Mouse (Mus musculus): Measurements from ENCODE around the gene Lmnb2. TPM values are rescaled to one million over a fixed set of nuclear protein-coding genes. Genes with fewer than 3 reads are reported as not detected.

Gene Lmnb2
- polyA plus RNA-seq, 1 experiment from 2014 or later: 12.1 TPM

DNA sequence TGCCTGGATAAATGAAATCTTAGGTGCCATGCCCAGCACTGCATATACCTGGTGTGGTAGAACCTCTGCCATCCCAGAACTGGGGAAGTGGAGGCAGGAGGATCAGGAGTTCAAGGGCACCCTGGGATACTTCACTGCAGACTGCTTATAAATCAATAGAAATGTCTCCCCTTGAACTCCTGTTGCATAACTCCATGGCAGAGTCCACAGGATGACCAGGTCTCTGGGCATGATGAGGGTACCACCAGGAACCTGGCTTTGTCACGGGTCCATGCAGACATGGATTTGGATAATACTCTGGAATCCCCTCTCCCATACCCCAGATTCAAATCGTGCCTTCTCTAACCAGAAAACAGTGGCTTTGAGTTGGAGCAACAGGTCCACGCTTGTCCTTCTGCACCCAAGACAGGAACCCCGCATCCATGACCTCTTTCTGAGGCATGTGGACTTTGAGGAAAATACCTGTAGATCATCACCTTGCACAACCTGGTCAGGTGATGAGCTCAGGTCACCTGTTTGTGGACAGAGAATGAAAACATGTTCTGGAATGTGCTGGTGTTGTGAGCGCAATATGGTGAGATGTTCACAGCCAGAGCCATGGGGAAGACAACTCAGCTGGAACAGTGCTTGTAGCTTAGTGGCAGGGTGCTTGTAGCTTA is 41.1 kb upstream of the Lmnb2 start:
- Histone ChIP-seq H3K27me3 (ENCODE audit: control insufficient read depth, insufficient read depth, low read length) (no peaks in the 10 kb centered on the region), H3K4me2 (replicated peaks; ENCODE audit: low read depth, low read length) (no peak overlapping the region), H3K27ac (ENCODE audit: low read length) (no peak overlapping the region), H3K36me3 (ENCODE audit: control insufficient read depth, insufficient read depth, low read length) (no peaks in the 10 kb centered on the region), H3K4me1 (ENCODE audit: control insufficient read depth, insufficient read depth, low read length) (peaks cover 49% of the 10 kb centered on the region), H3K4me3 (ENCODE audit: low read depth, low read length) (no peak overlapping the region), H3K9ac (replicated peaks; ENCODE audit: low read depth, low read length) (no peak overlapping the region), H3K9me3 (ENCODE audit: control insufficient read depth, low read depth, low read length) (no peaks in the 10 kb centered on the region)
- WGBS: 90% methylated on average over 5 of the region's 5 CpGs
- no peak for ATAC-seq (ENCODE audit: insufficient number of reproducible peaks, insufficient read depth, low FRiP score, low read depth)

DNA sequence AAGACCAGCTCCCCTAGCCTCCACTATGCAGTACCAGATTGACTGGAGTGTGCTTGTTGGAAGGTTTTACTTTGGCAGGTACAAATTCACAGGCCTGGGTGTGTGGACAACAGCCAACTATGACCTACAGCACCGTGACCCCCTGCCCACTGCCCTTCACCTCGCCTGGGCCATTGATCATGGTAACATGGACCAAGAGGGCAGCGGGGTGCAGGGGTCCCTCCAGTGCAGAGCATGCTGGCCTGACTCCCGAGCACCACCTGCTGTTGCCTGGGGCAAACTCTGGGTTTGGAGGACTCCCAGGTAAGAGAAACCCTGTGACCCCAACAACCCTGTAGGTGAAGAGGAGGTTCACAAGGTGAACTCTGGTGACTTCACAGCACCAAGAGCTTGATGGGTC is 39.7 kb upstream of the Lmnb2 start:
- Histone ChIP-seq H3K4me3 (ENCODE audit: low read depth, low read length) (no peak overlapping the region), H3K4me1 (ENCODE audit: control insufficient read depth, insufficient read depth, low read length) (peaks cover 37% of the 10 kb centered on the region), H3K9me3 (ENCODE audit: control insufficient read depth, low read depth, low read length) (no peaks in the 10 kb centered on the region), H3K36me3 (ENCODE audit: control insufficient read depth, insufficient read depth, low read length) (no peaks in the 10 kb centered on the region), H3K27ac (ENCODE audit: low read length) (no peak overlapping the region), H3K4me2 (replicated peaks; ENCODE audit: low read depth, low read length) (no peak overlapping the region), H3K27me3 (ENCODE audit: control insufficient read depth, insufficient read depth, low read length) (no peaks in the 10 kb centered on the region), H3K9ac (replicated peaks; ENCODE audit: low read depth, low read length) (no peak overlapping the region)
- no peak for ATAC-seq (ENCODE audit: insufficient number of reproducible peaks, insufficient read depth, low FRiP score, low read depth)
- WGBS: 79% methylated on average over 4 of the region's 4 CpGs

- WGBS: 79% methylated on average over 6 of the region's 6 CpGs
- H3K9ac ChIP-seq (replicated peaks; ENCODE audit: low read depth, low read length): no peak overlapping the region
- peaks cover 29% of the 10 kb centered on the region for H3K4me1 ChIP-seq (ENCODE audit: control insufficient read depth, insufficient read depth, low read length)
- H3K4me3 ChIP-seq (ENCODE audit: low read depth, low read length): no peak overlapping the region
- H3K27ac ChIP-seq (ENCODE audit: low read length): no peak overlapping the region
- no peaks in the 10 kb centered on the region for H3K27me3 ChIP-seq (ENCODE audit: control insufficient read depth, insufficient read depth, low read length)
- H3K36me3 ChIP-seq (ENCODE audit: control insufficient read depth, insufficient read depth, low read length): no peaks in the 10 kb centered on the region
- no peak for ATAC-seq (ENCODE audit: insufficient number of reproducible peaks, insufficient read depth, low FRiP score, low read depth)
- H3K9me3 ChIP-seq (ENCODE audit: control insufficient read depth, low read depth, low read length): no peaks in the 10 kb centered on the region
- no peak overlapping the region for H3K4me2 ChIP-seq (replicated peaks; ENCODE audit: low read depth, low read length)
Observed at GRCm38 (mm10) chr10:80956901-80957300, 38.9 kb upstream of the Lmnb2 start.

DNA sequence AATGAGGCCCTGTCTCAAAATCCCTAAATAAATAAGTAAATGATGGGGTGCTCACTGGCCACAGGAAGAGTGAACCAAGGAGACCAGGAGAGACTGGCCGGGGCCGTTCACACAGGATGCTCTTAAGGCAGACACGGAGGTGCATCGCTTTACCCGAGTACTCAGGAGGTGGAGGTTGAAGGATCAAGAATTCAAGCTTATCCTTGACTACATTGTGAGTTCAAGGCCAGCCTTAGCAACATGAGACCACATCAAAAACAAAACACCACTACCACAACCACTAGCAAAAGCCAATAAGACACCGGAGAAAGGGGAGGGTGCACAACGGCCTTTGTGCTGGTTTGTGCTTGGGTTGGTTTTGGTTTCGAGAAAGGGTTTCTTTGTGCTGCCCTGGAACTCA is 38.3 kb upstream of the Lmnb2 start:
- Histone ChIP-seq H3K36me3 (ENCODE audit: control insufficient read depth, insufficient read depth, low read length) (no peaks in the 10 kb centered on the region), H3K4me3 (ENCODE audit: low read depth, low read length) (no peak overlapping the region), H3K27me3 (ENCODE audit: control insufficient read depth, insufficient read depth, low read length) (no peaks in the 10 kb centered on the region), H3K9me3 (ENCODE audit: control insufficient read depth, low read depth, low read length) (no peaks in the 10 kb centered on the region), H3K9ac (replicated peaks; ENCODE audit: low read depth, low read length) (no peak overlapping the region), H3K27ac (ENCODE audit: low read length) (no peak overlapping the region), H3K4me1 (ENCODE audit: control insufficient read depth, insufficient read depth, low read length) (peaks cover 25% of the 10 kb centered on the region), H3K4me2 (replicated peaks; ENCODE audit: low read depth, low read length) (no peak overlapping the region)
- no peak for ATAC-seq (ENCODE audit: insufficient number of reproducible peaks, insufficient read depth, low FRiP score, low read depth)
- 93% methylated on average over 8 of the region's 8 CpGs for WGBS

DNA sequence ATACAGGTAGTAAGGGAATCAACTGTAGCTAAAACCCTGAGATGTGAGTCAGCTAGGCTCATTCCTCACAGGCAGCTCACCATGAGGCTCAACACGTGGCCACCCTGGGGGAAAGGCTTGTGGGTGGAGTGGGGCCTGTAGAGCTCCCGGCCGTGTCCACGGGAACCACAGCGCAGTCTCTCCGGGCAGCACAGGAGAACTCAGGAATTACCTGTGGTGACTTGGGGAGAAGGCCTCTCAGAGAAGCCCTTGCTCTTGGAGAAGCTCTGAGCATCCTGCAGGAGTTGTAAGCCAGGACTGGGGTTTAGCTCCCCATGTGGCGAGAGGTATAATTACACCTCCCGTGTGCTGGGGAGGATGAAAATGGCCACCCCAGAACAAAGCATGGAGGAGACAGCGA is 37.5 kb upstream of the Lmnb2 start:
- 19% methylated on average over 9 of the region's 9 CpGs for WGBS
- Histone ChIP-seq H3K4me1 (ENCODE audit: control insufficient read depth, insufficient read depth, low read length) (peaks cover 17% of the 10 kb centered on the region), H3K27ac (ENCODE audit: low read length) (peak overlapping the region; percentile 34; the same call in 1 of the 2 replicates), H3K36me3 (ENCODE audit: control insufficient read depth, insufficient read depth, low read length) (no peaks in the 10 kb centered on the region), H3K4me2 (replicated peaks; ENCODE audit: low read depth, low read length) (no peak overlapping the region), H3K4me3 (ENCODE audit: low read depth, low read length) (no peak overlapping the region), H3K9me3 (ENCODE audit: control insufficient read depth, low read depth, low read length) (no peaks in the 10 kb centered on the region), H3K27me3 (ENCODE audit: control insufficient read depth, insufficient read depth, low read length) (no peaks in the 10 kb centered on the region), H3K9ac (replicated peaks; ENCODE audit: low read depth, low read length) (no peak overlapping the region)
- 0 out of 2 replicates have a peak, but pooled peaks have one; percentile 16 for ATAC-seq (ENCODE audit: insufficient number of reproducible peaks, insufficient read depth, low FRiP score, low read depth)

GRCm38 (mm10) chr10:80954843-80955242 is 36.8 kb upstream of the Lmnb2 start:
- Histone ChIP-seq H3K9ac (replicated peaks; ENCODE audit: low read depth, low read length) (no peak overlapping the region), H3K9me3 (ENCODE audit: control insufficient read depth, low read depth, low read length) (no peaks in the 10 kb centered on the region), H3K27me3 (ENCODE audit: control insufficient read depth, insufficient read depth, low read length) (no peaks in the 10 kb centered on the region), H3K4me3 (ENCODE audit: low read depth, low read length) (no peak overlapping the region), H3K27ac (ENCODE audit: low read length) (peak overlapping the region; percentile 34; the same call in 1 of the 2 replicates), H3K4me2 (replicated peaks; ENCODE audit: low read depth, low read length) (no peak overlapping the region), H3K4me1 (ENCODE audit: control insufficient read depth, insufficient read depth, low read length) (peaks cover 12% of the 10 kb centered on the region; the same call in 1 of the 2 replicates), H3K36me3 (ENCODE audit: control insufficient read depth, insufficient read depth, low read length) (no peaks in the 10 kb centered on the region)
- 51% methylated on average over 6 of the region's 6 CpGs for WGBS
- ATAC-seq (ENCODE audit: insufficient number of reproducible peaks, insufficient read depth, low FRiP score, low read depth): no peak; the same call in 1 of the 2 replicates

DNA sequence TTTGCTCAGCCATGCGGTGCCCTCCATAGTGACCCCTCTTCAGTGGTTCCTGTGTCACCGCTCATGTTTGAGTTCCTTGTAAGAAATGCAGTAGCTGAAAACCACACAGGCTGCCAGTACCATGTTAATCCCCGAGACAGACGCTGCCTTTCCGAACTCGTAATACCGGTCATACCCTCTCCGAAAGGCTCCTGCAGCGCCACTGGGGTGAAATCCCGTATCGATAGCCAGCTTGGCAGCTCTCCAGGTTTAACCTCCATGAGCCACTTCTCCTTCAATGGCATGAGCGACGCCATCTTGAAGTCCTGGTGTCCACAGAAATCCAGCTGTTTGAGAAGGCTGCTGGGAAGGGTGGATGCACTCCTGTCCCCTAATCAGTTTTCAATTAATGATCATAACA is 36.4 kb upstream of the Lmnb2 start:
- Histone ChIP-seq H3K36me3 (ENCODE audit: control insufficient read depth, insufficient read depth, low read length) (no peaks in the 10 kb centered on the region), H3K27ac (ENCODE audit: low read length) (peak overlapping the region; percentile 23; the same call in 1 of the 2 replicates), H3K4me2 (replicated peaks; ENCODE audit: low read depth, low read length) (no peak overlapping the region), H3K4me1 (ENCODE audit: control insufficient read depth, insufficient read depth, low read length) (peaks cover 12% of the 10 kb centered on the region; the same call in 1 of the 2 replicates), H3K4me3 (ENCODE audit: low read depth, low read length) (no peak overlapping the region), H3K9me3 (ENCODE audit: control insufficient read depth, low read depth, low read length) (no peaks in the 10 kb centered on the region), H3K9ac (replicated peaks; ENCODE audit: low read depth, low read length) (no peak overlapping the region), H3K27me3 (ENCODE audit: control insufficient read depth, insufficient read depth, low read length) (no peaks in the 10 kb centered on the region)
- WGBS: 62% methylated on average over 13 of the region's 13 CpGs
- ATAC-seq (ENCODE audit: insufficient number of reproducible peaks, insufficient read depth, low FRiP score, low read depth): no peak

DNA sequence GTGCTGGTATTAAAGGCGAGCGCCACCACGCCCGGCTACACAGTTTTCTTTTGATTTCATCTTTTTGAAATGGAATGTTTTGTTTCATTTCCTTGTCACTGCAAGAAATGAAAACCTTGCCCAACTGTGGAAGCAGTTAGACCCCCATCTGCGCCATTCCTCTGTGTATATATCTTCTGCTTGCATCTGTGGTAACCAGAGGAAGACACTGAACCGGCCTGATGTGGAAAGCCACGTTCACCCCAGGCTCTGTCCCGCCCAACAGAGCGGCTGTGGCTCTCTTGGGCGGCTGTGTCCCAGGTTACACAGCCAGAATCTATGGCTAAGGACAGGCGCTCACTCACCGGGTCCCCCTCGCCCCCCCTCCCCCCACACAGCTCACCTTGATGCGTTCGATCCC is 34.4 kb upstream of the Lmnb2 start:
- no peak for ATAC-seq (ENCODE audit: insufficient number of reproducible peaks, insufficient read depth, low FRiP score, low read depth)
- Histone ChIP-seq H3K27ac (ENCODE audit: low read length) (no peak overlapping the region), H3K4me3 (ENCODE audit: low read depth, low read length) (no peak overlapping the region), H3K36me3 (ENCODE audit: control insufficient read depth, insufficient read depth, low read length) (no peaks in the 10 kb centered on the region), H3K9me3 (ENCODE audit: control insufficient read depth, low read depth, low read length) (no peaks in the 10 kb centered on the region), H3K4me2 (replicated peaks; ENCODE audit: low read depth, low read length) (no peak overlapping the region), H3K27me3 (ENCODE audit: control insufficient read depth, insufficient read depth, low read length) (no peaks in the 10 kb centered on the region), H3K4me1 (ENCODE audit: control insufficient read depth, insufficient read depth, low read length) (peaks cover 21% of the 10 kb centered on the region), H3K9ac (replicated peaks; ENCODE audit: low read depth, low read length) (no peak overlapping the region)
- 76% methylated on average over 15 of the region's 15 CpGs for whole genome bisulfite sequencing

All from stomach, embryonic 14.5 days (tissue).